Mouse (Mus musculus) spleen, adult 2 months (tissue): ENCODE measurements around the gene Piwil4.

Experiments
- CTCF ChIP-seq: fragments of 200-500 bp; IDR thresholded peaks from 2 replicates; pipeline ENCODE4 v1.5.1; 2011; ENCODE audit warnings: mild to moderate bottlenecking, inconsistent platforms; ENCODE audit not compliant: insufficient read depth, insufficient read length, insufficient replicate concordance; ENCODE audit errors: extremely low read depth
- POLR2A ChIP-seq: fragments of 200-500 bp; IDR thresholded peaks from 2 replicates; pipeline ENCODE4 v1.6.1; 2011; ENCODE audit warnings: low read depth, low read length, inconsistent platforms

- TF ChIP-seq CTCF, result no peak
- TF ChIP-seq POLR2A, result no peak
Observed at GRCm38 (mm10) chr9:14769811-14770210, 29.3 kb upstream of the Piwil4 start.
